Mouse (Mus musculus) heart, adult 9 months (tissue): ENCODE measurements around the gene Rnf224.

Experiments used
- DNase-seq, 2 experiments: peaks; one replicate each; pipeline ENCODE4 v3.0.0; 2022; ENCODE audit warnings: low spot score in 2 of 2

Gene Rnf224

GRCm38 (mm10) chr2:25227406-25227805, 9.2 kb downstream of the Rnf224 start:
- no peak for DNase-seq

- DNase-seq = no peak
Observed at GRCm38 (mm10) chr2:25226864-25227263, 9.7 kb downstream of the Rnf224 start.

- DNase-seq = no peak
Observed at GRCm38 (mm10) chr2:25225811-25226379, 10.7 kb downstream of the Rnf224 start.

GRCm38 (mm10) chr2:25224766-25225752, 11.5 kb downstream of the Rnf224 start:
- DNase-seq = peak; percentile 100

GRCm38 (mm10) chr2:25224492-25224765, 12.2 kb downstream of the Rnf224 start, which contains the start of gene Tubb4b:
Tubb4b (minus strand) TSS chr2:25224702.
- DNase-seq = no peak

- peak; percentile 84 to 86 for DNase-seq
Observed at GRCm38 (mm10) chr2:25223681-25224491, 12.7 kb downstream of the Rnf224 start.

GRCm38 (mm10) chr2:25221331-25221772, 15.2 kb downstream of the Rnf224 start:
- no peak for DNase-seq

GRCm38 (mm10) chr2:25218445-25218844, 18.1 kb downstream of the Rnf224 start, which contains the start of gene Fam166a:
Fam166a (plus strand) TSS chr2:25218745.
- DNase-seq = no peak

- DNase-seq = no peak
Observed at GRCm38 (mm10) chr2:25217666-25218065, 18.9 kb downstream of the Rnf224 start.

GRCm38 (mm10) chr2:25214444-25214843, 22.1 kb downstream of the Rnf224 start, which contains the start of gene Stpg3:
Stpg3 (minus strand) TSS chr2:25214637.
- no peak for DNase-seq

GRCm38 (mm10) chr2:25213266-25213865, 23.2 kb downstream of the Rnf224 start:
- no peak for DNase-seq

- peak; percentile 91 to 92 for DNase-seq
Observed at GRCm38 (mm10) chr2:25211121-25211670, 25.4 kb downstream of the Rnf224 start, which contains the start of gene Nelfb. Nelfb (minus strand) TSS chr2:25211489.

GRCm38 (mm10) chr2:25210686-25211085, 25.9 kb downstream of the Rnf224 start:
- DNase-seq = peak in 1 of 2 experiments; percentile 14

GRCm38 (mm10) chr2:25207593-25207992, 29.0 kb downstream of the Rnf224 start:
- DNase-seq = no peak

- no peak for DNase-seq
Observed at GRCm38 (mm10) chr2:25203631-25204214, 32.9 kb downstream of the Rnf224 start.

GRCm38 (mm10) chr2:25200631-25201030, 36.0 kb downstream of the Rnf224 start:
- DNase-seq = no peak

GRCm38 (mm10) chr2:25197946-25198345, 38.6 kb downstream of the Rnf224 start:
- no peak for DNase-seq

- no peak for DNase-seq
Observed at GRCm38 (mm10) chr2:25197191-25197590, 39.4 kb downstream of the Rnf224 start.

- DNase-seq = peak; percentile 91 to 97
Observed at GRCm38 (mm10) chr2:25196172-25196954, 40.2 kb downstream of the Rnf224 start, which contains the start of gene Tor4a. Tor4a (minus strand) TSS chr2:25196886.
